Mouse (Mus musculus) gastrocnemius, adult 18-20 months (tissue): Measurements from ENCODE around the gene Hipk2. TPM values are rescaled to one million over a fixed set of nuclear protein-coding genes. Genes with fewer than 3 reads are reported as not detected.

ENCODE experiments used
- DNase-seq: peaks from one replicate; pipeline ENCODE4 v3.0.0; 2021; ENCODE audit warnings: low spot score
- total RNA-seq, 2 experiments: library from RNA; stranded (reverse); gene quantifications; 2 replicates each; pipeline ENCODE4 v1.2.3; 2021

Hipk2 gene
- total RNA-seq, 2 experiments from 2014 or later: 74.6 to 99.1 TPM

- DNase-seq: no peak
Measured at GRCm38 (mm10) chr6:38796388-38796787, 79.6 kb downstream of the Hipk2 start.

GRCm38 (mm10) chr6:38795096-38795816 lies 80.7 kb downstream of the Hipk2 start:
- peak; percentile 64 for DNase-seq

GRCm38 (mm10) chr6:38792966-38793365 lies 83.0 kb downstream of the Hipk2 start:
- peak; percentile 34 for DNase-seq

- no peak for DNase-seq
Measured at GRCm38 (mm10) chr6:38789221-38789810, 86.6 kb downstream of the Hipk2 start.

GRCm38 (mm10) chr6:38787811-38788509 lies 88.0 kb downstream of the Hipk2 start:
- DNase-seq: peak; percentile 30

- no peak for DNase-seq
Measured at GRCm38 (mm10) chr6:38787134-38787533, 88.8 kb downstream of the Hipk2 start.

- DNase-seq: no peak
Measured at GRCm38 (mm10) chr6:38785747-38786146, 90.2 kb downstream of the Hipk2 start.

GRCm38 (mm10) chr6:38779411-38779810 lies 96.6 kb downstream of the Hipk2 start:
- no peak for DNase-seq

- DNase-seq: no peak
Measured at GRCm38 (mm10) chr6:38778887-38779286, 97.1 kb downstream of the Hipk2 start.

- no peak for DNase-seq
Measured at GRCm38 (mm10) chr6:38776000-38776584, 99.9 kb downstream of the Hipk2 start.

GRCm38 (mm10) chr6:38772836-38773518 lies 103.0 kb downstream of the Hipk2 start:
- no peak for DNase-seq

GRCm38 (mm10) chr6:38771061-38771667 lies 104.8 kb downstream of the Hipk2 start:
- no peak for DNase-seq

- DNase-seq: no peak
Measured at GRCm38 (mm10) chr6:38769627-38770026, 106.3 kb downstream of the Hipk2 start.

- peak; percentile 43 for DNase-seq
Measured at GRCm38 (mm10) chr6:38762588-38763265, 113.2 kb downstream of the Hipk2 start.

- DNase-seq: no peak
Measured at GRCm38 (mm10) chr6:38762006-38762405, 114.0 kb downstream of the Hipk2 start.

- DNase-seq: no peak
Measured at GRCm38 (mm10) chr6:38760911-38761706, 114.9 kb downstream of the Hipk2 start.

GRCm38 (mm10) chr6:38759922-38760620 lies 115.9 kb downstream of the Hipk2 start:
- no peak for DNase-seq

- no peak for DNase-seq
Measured at GRCm38 (mm10) chr6:38759186-38759585, 116.8 kb downstream of the Hipk2 start.

- no peak for DNase-seq
Measured at GRCm38 (mm10) chr6:38757597-38757996, 118.4 kb downstream of the Hipk2 start.
